In genomic region chr4:57682341-57682740, GRCm38 (mm10) we compare ENCODE assay signal across 11 mouse cellular contexts.
"Had no signal": no experiment of that assay in that cellular context is flagged by ENCODE, and none has a peak within 500 bp of the region (broad histone marks: within the 10 kb centered on the region; RNA-seq: fewer than 3 reads in every experiment).

No protein-coding gene starts in this region.

- DNase-seq: kidney, postnatal 25 days; lung, adult 2 months; lung, postnatal 10 days; lung, postnatal 4 days had no signal

- H3K4me2 ChIP-seq: liver, embryonic 11.5 days; liver, embryonic 15.5 days; neural tube, embryonic 15.5 days had no signal

- H3K4me3 ChIP-seq: limb, embryonic 10.5 days; liver, embryonic 15.5 days; midbrain, embryonic 10.5 days; myocyte; neural tube, embryonic 15.5 days had no signal

- H3K27ac ChIP-seq: liver, embryonic 15.5 days; midbrain, embryonic 10.5 days; neural tube, embryonic 15.5 days; stomach, postnatal 0 days had no signal

- H3K9me3 ChIP-seq: limb, embryonic 10.5 days; liver, embryonic 15.5 days; midbrain, embryonic 10.5 days; neural tube, embryonic 15.5 days had no signal

- H3K4me1 ChIP-seq: liver, embryonic 15.5 days; neural tube, embryonic 15.5 days had no signal

- H3K36me3 ChIP-seq: limb, embryonic 10.5 days; liver, embryonic 15.5 days; midbrain, embryonic 10.5 days; neural tube, embryonic 15.5 days had no signal

- H3K27me3 ChIP-seq: liver, embryonic 15.5 days; neural tube, embryonic 15.5 days had no signal

- H3K9ac ChIP-seq: liver, embryonic 15.5 days; neural tube, embryonic 15.5 days had no signal
